Mouse (Mus musculus) intestine, embryonic 14.5 days (tissue): ENCODE data around the gene Klhl24. TPM values are rescaled to one million over a fixed set of nuclear protein-coding genes. Genes with fewer than 3 reads are reported as not detected.

Experiments
- ATAC-seq: fragments of 200-750 bp; cut with Nextera tagmentation; replicated peaks from 2 replicates; pipeline ENCODE4 v1.8.0; 2017; ENCODE audit warnings: low read depth, moderate number of reproducible peaks, moderate TSS enrichment, moderate library complexity; ENCODE audit not compliant: low FRiP score, low TSS enrichment
- DNase-seq: peaks from one replicate; pipeline ENCODE4 v3.0.0-alpha.2; 2018; ENCODE audit warnings: low spot score
- H3K27ac ChIP-seq: fragments of 300-500 bp; sonication (generic); 2 replicates; pipeline ENCODE4 v1.5.1; 2014; ENCODE audit warnings: low read depth, mild to moderate bottlenecking, control low read depth
- H3K27me3 ChIP-seq: fragments of 300-500 bp; sonication (generic); replicated peaks from 2 replicates; pipeline ENCODE4 v1.6.1; 2014; ENCODE audit warnings: low read length, control low read depth; ENCODE audit not compliant: control insufficient read depth, insufficient read depth
- H3K36me3 ChIP-seq: fragments of 300-500 bp; sonication (generic); 2 replicates; pipeline ENCODE4 v1.6.1; 2014; ENCODE audit warnings: low read length, control low read depth; ENCODE audit not compliant: control insufficient read depth, insufficient read depth
- H3K4me1 ChIP-seq: fragments of 300-500 bp; sonication (generic); replicated peaks from 2 replicates; pipeline ENCODE4 v1.6.1; 2014; ENCODE audit warnings: low read length, control low read depth, mixed read lengths; ENCODE audit not compliant: control insufficient read depth, insufficient read depth
- H3K4me2 ChIP-seq: fragments of 300-500 bp; sonication (generic); 2 replicates; pipeline ENCODE4 v1.6.1; 2014; ENCODE audit warnings: low read length
- H3K4me3 ChIP-seq: fragments of 300-500 bp; sonication (generic); 2 replicates; pipeline ENCODE4 v1.5.1; 2014; ENCODE audit warnings: low read depth, low read length, control low read depth, mixed read lengths
- H3K9ac ChIP-seq: fragments of 300-500 bp; sonication (generic); 2 replicates; pipeline ENCODE4 v1.6.1; 2014; ENCODE audit warnings: mild to moderate bottlenecking, low read length
- H3K9me3 ChIP-seq: fragments of 300-500 bp; sonication (generic); 2 replicates; pipeline ENCODE4 v1.6.1; 2016; ENCODE audit warnings: low read length, control low read depth; ENCODE audit not compliant: control insufficient read depth
- WGBS: fragments of 180-500 bp; shearing (Covaris S2); extraction: QIAGEN DNeasy Blood & Tissue Kit; methylation state at CpG from one replicate; pipeline ENCODE4 v1.1.7; 2014; 5-methylcytosine and 5-hydroxymethylcytosine counted together
- polyA plus RNA-seq: library from polyadenylated mRNA; unstranded; fragments of >200 nt; fragmentation: Nextera tagmentation; extraction: Ambion mirVana; gene quantifications from 2 replicates; pipeline ENCODE4 v1.2.1, GENCODE M21; 2014

Gene Klhl24
- polyA plus RNA-seq, 1 experiment from 2014 or later, result 22.0 TPM

DNA sequence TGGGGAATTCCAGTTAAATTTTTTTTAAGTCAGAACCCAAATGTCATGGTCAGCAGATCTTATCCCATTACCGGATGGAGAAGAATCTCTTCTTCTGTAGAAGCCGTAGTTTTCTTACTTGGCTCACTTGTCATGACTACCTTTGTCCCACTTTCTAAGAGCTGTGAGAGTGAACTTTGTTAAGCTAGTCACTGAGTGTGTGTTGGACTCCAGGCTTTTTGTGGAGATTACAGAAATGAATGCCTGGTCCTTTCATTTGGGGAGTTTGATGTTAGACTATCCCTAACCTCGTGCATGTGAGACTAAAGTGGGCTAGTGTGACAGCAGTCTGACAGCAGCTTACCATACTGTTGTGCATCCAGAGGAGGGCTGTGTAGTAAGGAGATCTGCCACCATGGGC, 71.7 kb downstream of the Klhl24 start:
- Histone ChIP-seq H3K27ac (no peak overlapping the region), H3K27me3 (no peaks in the 10 kb centered on the region), H3K4me2 (no peak overlapping the region), H3K4me3 (no peak overlapping the region), H3K36me3 (peaks cover 94% of the 10 kb centered on the region), H3K9ac (no peak overlapping the region), H3K4me1 (no peaks in the 10 kb centered on the region), H3K9me3 (peaks cover 8% of the 10 kb centered on the region; the same call in 1 of the 2 replicates)
- DNase-seq (no peak), ATAC-seq (no peak)
- WGBS, result 87% methylated on average over 3 of the region's 3 CpGs

- H3K27me3 ChIP-seq, result no peaks in the 10 kb centered on the region
- H3K36me3 ChIP-seq, result peaks cover 94% of the 10 kb centered on the region
- peaks cover 8% of the 10 kb centered on the region; the same call in 1 of the 2 replicates for H3K9me3 ChIP-seq
- DNase-seq, result no peak
- H3K9ac ChIP-seq, result no peak overlapping the region
- no peak overlapping the region for H3K4me3 ChIP-seq
- 78% methylated on average over 3 of the region's 3 CpGs for WGBS
- H3K4me1 ChIP-seq, result no peaks in the 10 kb centered on the region
- no peak overlapping the region for H3K27ac ChIP-seq
- no peak for ATAC-seq
- H3K4me2 ChIP-seq, result no peak overlapping the region
These were observed 72.2 kb downstream of the Klhl24 start for GRCm38 (mm10) chr16:20169471-20170106.

Other genes with a start within 250 kb of the Klhl24 start
- gene Klhl6, start 114.5 kb upstream of the Klhl24 start, polyA plus RNA-seq, result 8.3 and 9.3 TPM in 2 replicates
- gene Yeats2, start 43.5 kb downstream of the Klhl24 start, polyA plus RNA-seq, result 37.5 and 40.5 TPM in 2 replicates
- 0.51 and 0.87 TPM in 2 replicates for gene Map6d1, start 143.8 kb downstream of the Klhl24 start, polyA plus RNA-seq
- gene Parl, start 204.8 kb downstream of the Klhl24 start, polyA plus RNA-seq, result 93.7 and 101 TPM in 2 replicates
- not detected in 2 replicates for gene Cyp2ab1, start 227.9 kb downstream of the Klhl24 start, polyA plus RNA-seq